ENCODE assay signal across 8 mouse cellular contexts in the genomic region with DNA sequence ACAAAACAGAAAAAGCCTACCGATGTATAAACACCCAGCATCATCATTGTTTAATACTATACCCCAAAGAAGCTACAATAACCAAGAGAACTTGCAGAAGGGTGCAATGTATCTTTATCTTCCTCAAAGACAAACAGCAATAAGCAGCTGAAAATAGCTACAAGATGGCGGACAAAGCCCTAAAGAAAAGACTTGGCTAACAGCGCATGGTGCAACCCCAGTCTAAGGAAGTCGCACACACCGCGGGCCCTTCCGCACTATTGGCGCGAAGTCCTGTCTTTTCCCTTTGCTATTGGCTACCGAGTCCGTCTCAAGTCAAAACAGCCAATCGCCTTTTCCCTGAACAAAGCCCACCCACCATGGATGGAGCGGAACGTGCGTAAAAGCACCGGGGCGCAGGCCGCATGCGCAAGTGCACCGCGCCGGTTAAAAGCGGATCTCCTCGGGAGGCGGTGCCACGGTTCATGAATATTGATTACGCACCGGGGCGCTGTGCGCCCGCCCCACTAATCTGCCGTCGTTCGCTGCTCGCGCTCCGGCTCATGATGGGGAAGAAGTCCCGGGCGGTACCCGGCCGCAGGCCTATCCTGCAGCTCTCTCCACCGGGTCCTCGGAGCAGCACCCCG. TPM values are rescaled to one million over a fixed set of nuclear protein-coding genes. Genes with fewer than 3 reads are reported as not detected.
DNase-seq lines count a peak whose midpoint lies in the region; ATAC-seq lines count a peak whose summit lies in the region.

A gene (plus strand): TSS at position 318 of the 626 bp plus-strand sequence.

- H3K27ac ChIP-seq in hindbrain, embryonic 11.5 days (ENCODE audit: low read depth, low read length): peak within 1 kb of the TSS; percentile 95

- peak within 1 kb of the TSS; percentile 93 for H3K4me3 ChIP-seq in hindbrain, embryonic 11.5 days (ENCODE audit: low read depth, low read length)

- no peaks in the 10 kb centered on the region for H3K9me3 ChIP-seq in hindbrain, embryonic 11.5 days (ENCODE audit: control insufficient read depth, low read length)

- H3K4me1 ChIP-seq in hindbrain, embryonic 11.5 days (replicated peaks; ENCODE audit: control insufficient read depth, insufficient read depth, low read length): peaks cover 3% of the 10 kb centered on the region; the same call in 1 of the 2 replicates

- H3K36me3 ChIP-seq in hindbrain, embryonic 11.5 days (ENCODE audit: control insufficient read depth, insufficient read depth, low read length): no peaks in the 10 kb centered on the region

- H3K27me3 ChIP-seq in hindbrain, embryonic 11.5 days (ENCODE audit: control insufficient read depth, insufficient read depth, low read length): no peaks in the 10 kb centered on the region

- ATAC-seq in hindbrain, embryonic 11.5 days (ENCODE audit: low FRiP score): peak; percentile 100

- DNase-seq in Muller cell, postnatal 12 days (ENCODE audit: inconsistent ontology term): peak; percentile 99
- DNase-seq in cerebellum, adult 9-11 months: peak; percentile 99
- peak; percentile 99 for DNase-seq in frontal cortex, adult 2 months (ENCODE audit: extremely low spot score in 1 of 2, low spot score in 1 of 2)
- peak; percentile 99 for DNase-seq in hindbrain, embryonic 11.5 days (ENCODE audit: low spot score)
- DNase-seq in layer of hippocampus, postnatal 10 days (ENCODE audit: low spot score in 2 of 2): peak; percentile 95 to 97
- DNase-seq in lung, postnatal 10 days: peak; percentile 98
- peak; percentile 97 for DNase-seq in ovary, postnatal 36 days (ENCODE audit: low spot score)
- peak; percentile 96 for DNase-seq in thymus, postnatal 25 days

- H3K9ac ChIP-seq in hindbrain, embryonic 11.5 days (ENCODE audit: low read depth, low read length): peak within 1 kb of the TSS; percentile 98

- WGBS in hindbrain, embryonic 11.5 days: under 1% methylated on average over 44 of the region's 44 CpGs

- H3K4me2 ChIP-seq in hindbrain, embryonic 11.5 days (replicated peaks; ENCODE audit: low read depth, low read length): peak within 1 kb of the TSS; percentile 78

RNA-seq across cellular contexts. Expression of the gene that starts here (rescaled TPM):
- polyA plus RNA-seq in frontal cortex, adult 2 months (2012; rRNA removed): 80.5 and 87.2 TPM in 2 replicates
- 109 and 110 TPM in 2 replicates for polyA plus RNA-seq in hindbrain, embryonic 11.5 days (2014; fragmentation: Nextera tagmentation; extraction: Ambion mirVana)
- 10 to 100 TPM; 72.0 to 87.7 TPM for total RNA-seq in layer of hippocampus, postnatal 10 days (2021)

Comparison
In these comparisons a context has a peak if more than half of its experiments do, and no peak if none do; other contexts are left out.
1. Peak in every context shown above with its lines: DNase-seq, ATAC-seq, H3K4me3 ChIP-seq and H3K27ac ChIP-seq.